Mouse (Mus musculus): Measurements from ENCODE around the gene Wnt11.
A peak's percentile ranks its signal among the peaks of the same experiment; 100 is the strongest.

Gene Wnt11

DNA sequence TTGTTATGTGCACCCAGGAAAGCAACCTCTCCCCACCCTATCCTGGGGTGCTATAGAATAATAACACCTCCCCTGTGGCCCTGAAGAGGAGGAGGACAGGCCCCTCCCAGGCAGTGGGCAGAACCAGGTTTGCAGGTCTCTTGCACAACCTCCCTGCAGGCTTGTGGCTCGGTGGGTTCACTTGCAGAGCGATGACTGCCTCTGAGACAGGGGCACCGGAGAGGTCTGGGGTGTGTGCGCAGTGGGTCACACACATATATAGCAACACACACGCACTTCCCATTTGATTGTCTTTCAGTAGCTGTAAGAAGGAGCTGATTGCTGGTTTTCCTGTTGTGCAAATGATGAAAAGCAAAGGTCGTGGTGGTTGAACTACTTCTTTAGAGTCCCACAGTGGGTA lies 3.6 kb upstream of the Wnt11 start:
- DNase-seq = no peak

DNA sequence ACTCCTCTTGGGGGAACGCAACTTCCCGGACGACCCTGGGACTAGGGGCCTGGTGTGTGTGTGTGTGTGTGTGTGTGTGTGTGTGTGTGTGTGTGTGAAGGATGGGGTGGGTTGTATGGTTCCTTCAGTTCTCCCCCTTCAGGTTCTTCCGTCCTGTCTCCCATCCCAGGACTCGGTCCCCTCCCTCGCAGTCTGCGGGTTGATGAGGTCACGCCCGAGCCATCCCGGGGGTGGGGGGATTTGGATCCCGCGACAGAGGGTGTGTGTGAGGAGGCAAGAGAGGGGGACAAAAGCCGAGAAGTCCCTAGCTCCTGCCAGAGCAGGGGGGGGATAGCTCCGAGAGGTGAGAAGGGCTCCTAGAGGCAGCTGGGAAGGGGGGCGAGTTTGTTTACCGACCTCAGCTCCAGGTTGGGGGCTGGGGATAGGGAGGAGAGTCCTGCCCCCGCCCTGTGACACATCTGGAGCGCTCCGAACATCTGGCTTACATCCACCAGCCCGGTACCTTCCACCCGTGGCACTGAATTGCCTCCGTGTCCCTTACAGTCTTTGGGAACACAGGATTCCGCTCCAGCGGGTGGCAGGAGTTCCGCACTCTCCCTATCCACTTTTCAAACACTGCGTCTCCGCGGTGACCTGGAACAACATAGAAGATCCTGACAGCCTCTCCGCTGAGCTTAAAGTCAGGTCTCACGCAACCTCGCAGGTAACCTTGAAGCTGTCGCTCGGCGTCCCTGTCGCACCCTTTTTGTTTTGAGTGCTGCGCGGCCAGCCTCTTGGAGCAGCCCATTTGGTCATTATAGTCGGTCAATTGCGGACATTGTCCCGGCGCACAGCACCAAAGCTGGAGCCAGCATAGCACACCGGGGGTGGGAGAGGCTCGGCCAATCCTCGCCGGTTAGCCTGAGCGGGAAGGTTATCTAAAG lies 868 bp downstream of the Wnt11 start:
- DNase-seq = no peak

DNA sequence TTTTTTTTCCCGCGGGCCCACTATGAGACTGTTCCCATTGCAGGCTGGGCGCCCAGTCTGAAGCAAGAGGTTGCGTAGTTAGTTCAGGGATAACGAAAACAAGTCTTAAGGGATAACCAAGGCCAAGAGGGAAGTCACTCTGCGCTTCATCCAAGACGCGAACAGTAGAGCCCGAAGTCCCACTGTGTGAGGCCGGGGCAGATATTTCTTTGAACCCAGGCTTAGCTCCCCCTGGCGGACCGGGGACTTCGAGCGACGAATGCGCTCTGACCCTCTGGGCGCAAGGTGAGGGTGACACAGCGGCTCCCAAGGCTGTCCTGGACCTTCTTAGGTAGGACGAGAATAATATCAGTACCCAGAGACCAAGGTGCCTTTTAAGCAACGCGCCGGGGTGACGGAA lies 1.7 kb downstream of the Wnt11 start:
- no peak for DNase-seq

DNA sequence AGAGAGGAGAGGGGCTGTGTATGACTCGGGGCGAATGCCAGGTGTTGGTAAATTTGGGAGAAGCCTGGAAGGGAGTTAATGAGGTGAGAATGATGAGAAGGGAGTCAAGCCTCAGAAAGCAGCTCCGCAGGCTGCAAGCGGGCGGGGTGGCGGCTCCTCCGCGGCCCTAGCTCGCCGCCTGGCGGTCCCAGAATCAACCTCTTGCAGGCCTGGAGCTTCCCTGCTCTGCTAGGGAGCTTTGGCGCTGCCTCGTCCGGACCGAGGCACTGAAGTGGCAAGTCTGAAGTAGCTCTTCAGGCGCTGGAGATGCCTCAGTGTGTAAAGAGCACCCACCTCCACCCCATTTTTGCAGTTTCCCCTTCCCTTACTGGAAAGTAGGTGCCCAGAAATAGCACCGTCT lies 3.0 kb downstream of the Wnt11 start:
- DNase-seq = peak; percentile 79

DNA sequence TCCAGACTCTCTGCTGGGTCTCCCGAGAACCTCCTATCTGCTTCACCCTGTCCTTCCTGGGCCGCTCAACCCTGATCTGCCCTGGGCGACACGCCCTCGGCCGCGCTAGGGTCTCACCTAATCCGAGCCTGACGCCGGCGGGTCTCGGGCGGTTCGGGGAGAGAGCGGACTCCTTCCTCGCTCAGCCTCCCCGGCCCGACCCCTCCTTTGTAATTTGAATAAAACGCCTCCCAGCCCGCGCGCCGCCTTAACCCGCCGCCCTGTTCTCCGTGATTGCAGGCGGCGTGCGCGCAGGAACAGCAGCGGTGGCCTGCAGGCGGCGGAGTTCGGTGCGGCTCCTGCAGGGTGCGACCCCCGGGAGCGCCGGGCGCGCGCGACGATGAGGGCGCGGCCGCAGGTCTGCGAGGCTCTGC lies 3.8 kb downstream of the Wnt11 start:
- no peak for DNase-seq

DNA sequence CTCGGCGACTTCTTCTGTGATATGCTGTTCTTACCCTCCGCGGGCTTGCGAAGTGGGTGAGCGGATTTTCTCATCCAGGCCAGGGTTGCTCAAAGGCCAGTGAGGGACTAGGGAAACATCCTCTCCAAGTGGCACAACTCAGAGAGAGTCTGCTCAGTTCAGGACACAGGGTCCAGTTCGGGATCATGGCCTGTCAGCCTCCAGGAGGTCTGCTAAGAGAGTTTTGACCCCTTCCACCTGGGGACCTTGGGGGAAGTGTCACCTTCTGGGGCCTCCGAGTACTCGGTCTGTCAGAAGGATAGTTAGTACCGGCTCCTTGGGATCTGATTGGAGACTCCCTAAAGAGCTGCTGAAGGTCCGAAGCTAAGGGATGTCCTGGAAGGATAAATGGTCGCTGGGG lies 4.4 kb downstream of the Wnt11 start:
- no peak for DNase-seq

DNA sequence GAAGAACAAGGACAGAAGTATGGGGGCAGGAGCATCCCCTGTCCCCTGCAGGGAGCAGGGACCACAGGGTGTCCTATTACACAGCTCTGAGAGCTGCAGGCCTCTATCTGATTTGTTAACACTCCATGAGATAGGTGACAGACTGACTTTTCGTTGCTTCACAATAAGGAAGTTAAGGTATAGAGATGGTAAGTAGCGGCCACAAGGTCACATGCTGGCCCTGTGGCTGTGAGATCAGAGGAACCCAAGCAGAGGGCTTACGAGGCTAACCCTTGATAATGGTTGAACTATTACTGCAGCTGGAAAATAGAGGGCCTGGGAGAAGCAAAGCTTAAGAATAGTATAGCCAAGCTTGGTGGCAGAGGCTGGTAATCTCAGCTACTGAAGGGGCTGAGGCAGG lies 5.9 kb downstream of the Wnt11 start:
- no peak for DNase-seq

DNA sequence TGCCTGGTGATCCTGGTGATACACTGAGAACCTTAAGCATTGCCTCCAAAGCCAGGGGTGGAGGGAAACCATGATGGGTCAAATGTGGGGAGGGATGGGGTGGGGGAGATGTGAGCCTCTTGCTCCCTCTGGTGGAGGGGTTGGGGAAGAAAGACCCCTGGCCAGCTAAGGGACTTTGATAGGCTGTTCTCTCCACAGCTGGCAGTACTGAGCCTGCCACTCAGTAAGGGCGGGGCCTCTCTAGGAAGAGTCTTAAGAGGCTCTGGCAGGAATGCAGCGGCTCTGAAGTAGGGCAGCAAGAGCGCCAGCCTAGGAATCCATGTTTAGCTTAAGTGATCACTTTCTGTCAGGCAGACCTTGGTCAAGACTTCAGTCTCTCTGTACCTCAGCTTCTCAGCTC lies 6.9 kb downstream of the Wnt11 start:
- DNase-seq = no peak

DNA sequence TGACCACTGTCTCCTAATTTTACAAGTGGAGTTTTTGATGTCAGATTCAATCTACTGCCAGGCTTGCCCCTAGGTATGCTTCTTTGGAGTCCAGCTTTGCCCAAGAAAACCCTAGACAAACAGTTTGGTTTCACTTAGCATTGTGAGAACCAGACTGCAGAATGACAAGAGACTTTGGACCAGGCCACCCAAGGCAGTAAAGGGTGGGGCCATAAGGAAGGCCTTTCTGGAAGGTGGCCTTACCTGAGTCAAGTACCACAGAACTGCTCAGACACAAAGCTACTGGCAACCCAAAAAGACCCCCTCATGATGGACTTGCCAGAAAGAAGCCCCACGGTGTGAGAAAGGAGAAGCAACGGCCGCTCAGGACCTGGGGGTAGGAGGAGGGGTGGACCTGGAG lies 8.1 kb downstream of the Wnt11 start:
- DNase-seq = no peak

DNA sequence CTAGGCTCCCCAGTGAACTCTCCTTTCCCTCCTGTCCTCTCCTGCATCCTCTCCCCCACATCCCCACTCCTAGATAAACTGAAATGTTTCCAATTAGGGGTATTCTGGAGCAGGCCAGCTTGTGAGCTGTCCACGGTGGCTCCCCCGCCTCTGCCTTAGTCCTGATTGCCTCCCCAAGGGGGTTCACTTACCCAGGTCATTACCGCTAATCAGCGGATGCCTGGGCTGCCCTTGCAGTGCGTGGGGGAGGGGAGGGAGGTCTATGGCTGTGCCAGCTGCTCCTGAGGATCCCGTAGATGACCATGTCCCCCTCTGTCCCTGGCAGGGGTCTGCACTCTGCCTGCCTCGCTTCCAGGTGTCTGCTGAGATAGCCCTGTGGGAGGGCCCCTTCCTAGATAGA lies 8.7 kb downstream of the Wnt11 start:
- DNase-seq = no peak

DNA sequence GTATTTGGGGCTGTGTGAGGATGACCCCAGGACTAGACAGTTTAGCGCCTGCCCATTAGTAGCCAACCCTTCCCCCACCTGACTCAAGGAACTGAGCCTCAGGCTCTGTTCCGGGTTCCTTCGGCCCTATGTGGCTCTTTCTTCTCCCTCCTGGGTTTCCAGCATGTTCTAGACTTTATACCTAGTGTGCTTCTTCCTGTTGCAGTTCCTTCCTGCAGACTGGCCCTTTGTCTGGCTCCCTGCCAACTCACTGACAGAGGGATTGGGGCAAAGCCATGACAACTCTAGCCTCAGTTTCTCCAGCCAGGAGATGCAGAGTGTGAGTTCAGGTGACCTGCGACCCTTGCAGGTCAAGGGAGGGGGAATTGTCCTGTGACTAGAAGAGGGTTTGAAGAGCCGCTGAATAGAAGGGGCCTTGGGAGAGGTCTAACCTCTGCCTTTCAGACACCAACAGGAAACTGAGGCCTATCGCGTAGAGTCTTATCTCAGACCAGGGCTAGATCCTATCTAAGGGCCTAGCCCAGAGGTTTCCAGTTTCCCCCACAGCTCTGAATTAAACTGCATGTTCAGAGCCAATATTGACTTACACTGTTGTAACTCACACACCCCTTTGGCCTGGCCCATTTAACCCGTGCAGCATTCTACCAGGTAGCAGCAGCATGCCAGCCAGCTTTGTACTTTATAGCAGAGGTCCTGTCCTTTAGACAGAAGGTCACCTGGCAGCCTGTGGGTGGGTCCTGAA lies 14.2 kb downstream of the Wnt11 start:
- DNase-seq = no peak

DNA sequence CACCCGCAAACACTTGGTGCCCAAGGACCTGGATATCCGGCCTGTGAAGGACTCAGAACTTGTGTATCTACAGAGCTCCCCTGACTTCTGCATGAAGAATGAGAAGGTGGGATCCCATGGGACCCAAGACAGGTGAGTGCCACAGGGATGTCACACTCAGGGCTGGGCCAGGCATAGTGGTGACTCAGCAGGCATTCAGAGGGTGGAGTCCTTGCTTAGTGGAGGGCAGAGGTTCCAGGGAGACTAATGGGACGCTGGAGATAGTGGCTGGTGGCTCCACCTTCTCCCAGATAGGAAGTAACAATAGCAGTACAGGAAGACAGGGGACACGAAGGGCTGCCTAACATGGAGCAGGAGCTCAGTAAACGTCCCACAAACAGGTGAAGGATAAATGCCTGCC lies 15.5 kb downstream of the Wnt11 start:
- DNase-seq = no peak

DNA sequence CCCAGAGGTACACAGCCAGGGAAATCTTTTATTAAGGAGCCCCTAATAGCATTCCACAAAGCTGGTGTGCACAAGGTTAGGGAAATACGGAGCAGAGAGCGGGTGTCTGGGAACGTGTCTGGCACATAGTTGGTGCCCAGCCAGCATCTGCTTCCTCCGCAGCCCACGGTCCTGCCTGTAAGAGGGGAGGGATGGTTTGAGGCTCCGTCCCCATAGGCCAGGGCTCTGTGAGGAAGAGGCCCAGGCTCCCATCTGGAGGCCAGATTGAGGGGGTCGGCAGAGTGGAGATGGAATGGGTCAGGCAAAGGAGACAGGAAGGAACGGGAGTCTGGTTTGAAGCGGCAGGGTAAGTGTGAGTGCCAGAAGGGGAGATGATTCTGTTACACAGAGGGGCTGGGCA lies 16.3 kb downstream of the Wnt11 start:
- DNase-seq = no peak

DNA sequence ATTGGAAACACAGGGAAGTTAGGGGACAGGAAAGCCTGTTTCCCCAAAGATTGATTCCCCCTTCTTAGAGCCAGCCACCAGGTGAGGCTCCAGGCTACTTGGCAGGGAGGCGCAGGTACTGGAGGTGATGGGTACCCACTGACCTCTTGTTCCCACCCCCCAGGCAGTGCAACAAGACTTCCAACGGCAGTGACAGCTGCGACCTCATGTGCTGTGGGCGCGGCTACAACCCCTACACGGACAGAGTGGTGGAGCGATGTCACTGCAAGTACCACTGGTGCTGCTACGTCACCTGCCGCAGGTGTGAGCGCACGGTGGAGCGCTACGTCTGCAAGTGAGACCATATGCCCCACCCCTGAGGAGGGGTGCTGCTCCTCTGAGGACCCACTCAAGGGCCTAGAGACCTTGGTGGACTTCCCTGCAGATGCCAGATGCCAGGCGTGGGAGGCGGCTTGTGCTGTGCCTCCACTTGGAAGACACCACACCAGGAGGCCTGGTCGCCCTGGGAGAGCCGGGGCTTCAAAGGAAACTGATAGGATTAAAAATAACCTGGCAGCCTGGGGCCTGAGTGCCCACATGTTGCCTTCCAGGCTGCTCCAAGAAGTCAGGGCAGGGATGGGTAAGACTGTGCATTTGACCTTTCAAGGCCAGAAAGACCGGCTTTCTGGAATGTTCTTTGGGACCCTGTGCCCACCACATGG lies 18.2 kb downstream of the Wnt11 start:
- no peak for DNase-seq

DNA sequence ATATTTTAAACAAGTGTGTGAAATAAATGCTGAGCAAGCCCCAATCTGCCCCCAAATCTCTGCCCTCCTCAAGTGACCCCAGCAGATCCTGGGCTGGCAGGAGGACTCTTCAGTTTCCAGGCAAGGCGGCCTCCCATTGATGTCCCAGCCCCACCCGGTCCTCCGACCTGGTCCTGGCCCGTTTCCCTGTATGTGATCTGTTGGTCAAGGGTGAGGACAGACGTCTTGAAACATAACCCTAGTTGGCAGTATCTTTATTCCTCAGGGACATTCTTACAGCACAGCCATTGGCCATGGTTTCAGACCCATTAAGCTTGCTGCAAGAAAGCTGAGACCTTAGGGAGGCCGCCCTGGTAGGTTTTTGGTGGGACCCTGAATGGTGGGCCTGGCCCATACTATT lies 18.9 kb downstream of the Wnt11 start:
- DNase-seq = no peak

DNA sequence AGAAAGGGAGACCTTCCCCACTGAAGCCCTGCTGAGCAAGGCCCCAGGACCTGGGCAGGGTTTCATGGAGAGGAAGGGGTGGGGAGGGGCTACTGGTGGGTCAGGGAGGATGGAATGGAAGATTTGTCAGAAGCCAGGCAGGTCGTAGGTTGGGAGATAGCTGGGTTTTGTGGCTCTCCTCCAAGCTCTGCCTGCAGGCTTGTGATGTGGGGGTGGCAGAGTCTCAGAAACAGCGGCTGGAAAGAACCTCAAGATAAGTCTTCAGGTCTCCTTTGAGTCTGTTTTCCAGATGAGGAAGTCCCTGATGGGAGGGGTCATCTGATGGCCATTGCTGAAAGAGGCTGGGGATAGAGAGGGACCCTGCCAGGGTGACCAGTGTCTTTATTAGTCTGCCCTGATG lies 20.5 kb downstream of the Wnt11 start:
- peak; percentile 38 for DNase-seq

DNA sequence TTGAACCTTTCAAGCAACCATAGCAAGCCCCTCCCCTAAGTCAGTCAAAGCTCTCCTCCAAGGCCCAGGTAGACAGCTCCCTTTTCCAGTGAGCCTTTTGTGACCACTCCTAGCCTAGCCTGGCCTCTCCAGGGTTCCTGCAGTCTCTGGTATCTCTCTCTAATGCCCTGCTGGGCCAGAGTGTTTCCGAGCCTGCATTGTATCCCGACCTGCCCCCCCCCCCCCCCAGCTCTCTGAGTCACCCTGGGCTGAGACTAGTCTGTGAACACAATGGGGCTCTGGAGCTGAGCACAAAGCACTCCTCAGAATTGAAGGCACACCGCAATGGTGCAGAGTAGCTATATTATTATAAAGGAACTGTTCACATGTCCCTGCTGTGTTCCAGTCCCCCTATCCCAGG lies 21.2 kb downstream of the Wnt11 start:
- no peak for DNase-seq

DNA sequence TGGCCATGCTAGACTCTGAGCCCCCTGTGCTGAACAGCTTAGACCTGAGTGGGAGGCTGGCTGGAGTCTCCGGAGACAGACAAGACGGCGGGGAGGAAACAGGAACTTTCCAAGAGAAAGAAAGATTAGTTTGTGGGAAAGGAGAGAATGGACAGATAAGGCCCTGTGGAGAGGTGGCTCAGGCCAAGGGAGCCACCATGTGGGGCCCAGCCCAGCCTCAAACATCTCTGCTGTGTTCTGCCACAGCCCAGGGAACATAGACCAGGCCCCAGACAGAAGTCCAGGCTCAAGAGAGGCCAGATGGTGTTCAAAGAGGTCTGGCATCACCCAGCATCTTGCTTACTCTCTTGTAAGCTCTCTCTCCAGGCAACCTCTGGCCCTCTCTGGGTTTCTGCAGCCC lies 22.2 kb downstream of the Wnt11 start:
- no peak for DNase-seq

DNA sequence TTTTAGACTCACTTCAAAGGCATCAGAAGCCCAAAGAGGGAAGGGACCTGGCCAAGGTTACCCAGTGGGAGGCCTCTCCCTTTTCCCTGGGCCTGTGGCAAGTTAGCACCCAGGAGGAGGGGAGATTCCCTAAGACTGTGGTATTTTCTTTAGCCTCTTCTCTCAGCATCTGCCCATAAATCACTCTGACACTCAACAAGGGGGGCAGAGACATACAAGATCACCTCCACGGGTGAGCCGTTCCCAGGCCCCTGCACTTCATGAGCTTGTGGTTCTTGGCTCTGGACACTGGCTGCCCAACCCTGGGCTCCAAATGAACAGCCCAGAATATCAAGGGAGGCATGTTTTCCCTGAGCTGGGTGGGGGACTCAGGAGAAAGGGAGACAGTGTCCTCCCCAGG lies 26.1 kb downstream of the Wnt11 start:
- no peak for DNase-seq

DNA sequence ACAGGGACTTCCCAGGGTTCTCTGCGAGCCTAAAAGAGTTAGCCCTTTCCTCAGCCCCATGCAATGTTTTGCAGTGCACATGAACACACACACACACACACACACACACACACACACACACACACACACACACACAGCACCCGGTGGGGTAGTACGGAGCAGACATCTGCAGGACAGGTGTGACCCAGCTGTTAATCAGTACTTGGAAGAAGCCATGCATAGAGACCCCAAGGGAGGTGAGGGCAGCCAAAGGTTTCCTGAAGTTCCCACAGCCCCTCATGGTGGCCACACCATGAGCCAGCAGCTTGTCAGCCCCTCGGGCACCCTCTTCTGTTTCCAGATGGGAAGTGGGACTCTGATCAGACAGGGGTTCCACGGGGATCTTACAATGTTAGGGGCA lies 28.1 kb downstream of the Wnt11 start:
- DNase-seq = no peak

DNA sequence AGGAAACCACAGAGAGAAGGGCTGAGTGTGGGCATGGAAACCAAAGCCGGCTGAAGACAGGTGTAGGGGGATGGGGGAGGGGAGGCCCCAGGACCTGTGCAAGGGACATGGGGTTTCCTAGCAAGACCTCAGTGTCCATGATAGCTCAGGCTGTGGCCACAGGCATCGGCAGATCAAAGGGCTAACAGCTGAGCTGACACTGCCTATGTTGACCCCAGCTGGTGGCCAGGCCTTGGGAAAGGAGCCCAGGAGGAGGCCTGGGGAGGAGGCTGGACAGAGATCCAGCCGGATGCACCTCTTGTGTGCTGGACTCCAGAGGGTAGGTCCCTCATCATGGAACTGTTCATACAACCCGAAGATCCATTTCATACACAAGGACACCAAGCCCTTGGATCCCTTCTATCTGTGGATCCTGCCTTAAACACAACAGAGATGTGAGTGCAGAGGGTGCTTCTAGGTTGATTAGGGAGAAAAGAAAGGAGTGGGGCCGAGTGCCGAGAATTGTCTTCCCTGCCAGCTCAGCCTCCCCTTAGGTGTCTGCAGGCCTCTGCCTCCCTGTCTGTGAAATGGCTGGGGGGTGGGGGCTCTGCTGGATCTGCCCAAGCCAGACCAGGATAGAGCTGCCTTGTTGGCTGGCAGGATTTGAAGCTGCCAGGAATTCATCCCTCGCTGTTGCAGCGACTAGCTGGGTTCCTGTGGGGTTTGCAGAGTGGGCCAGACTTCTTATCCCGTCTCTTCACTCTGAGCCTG lies 29.2 kb downstream of the Wnt11 start:
- no peak for DNase-seq

DNA sequence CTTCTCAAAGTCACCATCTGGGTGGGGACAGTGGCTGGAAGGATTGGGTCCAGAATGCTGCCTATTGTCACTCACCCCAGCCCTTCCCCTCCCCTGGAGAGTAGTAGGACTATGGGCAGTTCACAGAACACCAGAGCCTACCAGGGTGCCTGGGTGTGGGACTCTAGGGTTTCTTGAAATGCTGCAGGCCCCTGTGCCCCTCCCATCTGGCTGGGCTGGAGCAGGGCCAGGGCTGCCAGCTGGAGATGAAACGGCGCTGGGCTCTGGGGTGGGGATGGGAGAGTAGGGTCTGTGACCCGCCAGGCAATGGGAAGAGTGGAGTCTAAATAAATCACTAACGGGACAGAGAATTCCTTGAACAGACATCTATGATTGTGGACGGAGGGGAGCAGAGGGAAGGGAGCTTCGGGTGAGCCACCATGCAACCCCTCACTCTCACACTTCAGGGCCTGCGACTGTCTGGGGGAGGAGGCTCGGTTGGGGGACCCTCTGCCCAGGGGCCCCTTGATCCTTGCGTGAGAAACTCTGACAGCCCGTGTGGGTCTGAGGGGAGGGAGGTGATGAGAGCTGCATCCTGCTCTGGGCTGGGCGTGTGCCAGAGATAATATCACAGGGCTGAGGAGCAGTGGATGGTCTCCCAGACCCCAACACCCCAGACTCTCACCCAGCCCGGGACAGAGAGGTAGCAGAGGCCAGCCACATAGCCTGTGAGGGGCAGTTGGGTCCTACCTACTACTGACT lies 32.3 kb downstream of the Wnt11 start:
- no peak for DNase-seq
